Mouse (Mus musculus) urinary bladder, postnatal 4 days (tissue): Measurements from ENCODE around the gene Chic1.

Experiments used
- DNase-seq, 2 experiments: peaks; one replicate each; pipeline ENCODE4 v3.0.0; 2021 to 2022; ENCODE audit warnings: low spot score in 2 of 2

Gene Chic1

GRCm38 (mm10) chrX:103356287-103356686, at the start of gene Chic1:
TSS of gene Chic1 (plus strand) at chrX:103356476.
- DNase-seq: peak; percentile 64 to 80

GRCm38 (mm10) chrX:103308262-103308661, 48.0 kb upstream of the Chic1 start:
- no peak for DNase-seq

- DNase-seq: no peak
Measured at GRCm38 (mm10) chrX:103311723-103312122, 44.6 kb upstream of the Chic1 start.

- DNase-seq: no peak
Measured at GRCm38 (mm10) chrX:103314146-103314545, 42.1 kb upstream of the Chic1 start.

GRCm38 (mm10) chrX:103321146-103321545, 35.1 kb upstream of the Chic1 start, which contains the start of gene Cdx4:
TSS of gene Cdx4 (plus strand) at chrX:103321398.
- DNase-seq: no peak

GRCm38 (mm10) chrX:103325900-103326299, 30.4 kb upstream of the Chic1 start:
- no peak for DNase-seq

- no peak for DNase-seq
Measured at GRCm38 (mm10) chrX:103329386-103329785, 26.9 kb upstream of the Chic1 start.

- no peak for DNase-seq
Measured at GRCm38 (mm10) chrX:103331125-103331858, 25.0 kb upstream of the Chic1 start.

- no peak for DNase-seq
Measured at GRCm38 (mm10) chrX:103341369-103342113, 14.7 kb upstream of the Chic1 start.

- DNase-seq: no peak
Measured at GRCm38 (mm10) chrX:103355784-103356183, 492 bp upstream of the Chic1 start.

GRCm38 (mm10) chrX:103356761-103357236, 523 bp downstream of the Chic1 start:
- peak in 1 of 2 experiments; percentile 60 for DNase-seq

- DNase-seq: no peak
Measured at GRCm38 (mm10) chrX:103366201-103366600, 9.9 kb downstream of the Chic1 start.

- DNase-seq: no peak
Measured at GRCm38 (mm10) chrX:103368650-103369049, 12.4 kb downstream of the Chic1 start.

GRCm38 (mm10) chrX:103371221-103371620, 14.9 kb downstream of the Chic1 start:
- DNase-seq: no peak

- DNase-seq: no peak
Measured at GRCm38 (mm10) chrX:103371627-103372026, 15.4 kb downstream of the Chic1 start.

GRCm38 (mm10) chrX:103374250-103374649, 18.0 kb downstream of the Chic1 start:
- DNase-seq: no peak

GRCm38 (mm10) chrX:103384528-103384927, 28.3 kb downstream of the Chic1 start:
- no peak for DNase-seq

GRCm38 (mm10) chrX:103388131-103388530, 31.9 kb downstream of the Chic1 start:
- no peak for DNase-seq

GRCm38 (mm10) chrX:103393841-103394240, 37.6 kb downstream of the Chic1 start:
- no peak for DNase-seq

- peak in 1 of 2 experiments; percentile 61 for DNase-seq
Measured at GRCm38 (mm10) chrX:103405021-103405420, 48.7 kb downstream of the Chic1 start.

GRCm38 (mm10) chrX:103414167-103414566, 57.9 kb downstream of the Chic1 start, which contains the start of gene Tsx:
TSS of gene Tsx (plus strand) at chrX:103414467.
- DNase-seq: no peak

GRCm38 (mm10) chrX:103421710-103422109, 65.4 kb downstream of the Chic1 start, which contains the start of gene Gm26992:
TSS of gene Gm26992 (plus strand) at chrX:103422010.
- DNase-seq: no peak

GRCm38 (mm10) chrX:103427677-103428076, 71.4 kb downstream of the Chic1 start:
- DNase-seq: no peak
